Mouse (Mus musculus): Measurements from ENCODE around the gene Sipa1l1.

The Sipa1l1 gene

GRCm38 (mm10) chr12:82338550-82338949 is 169.4 kb downstream of the Sipa1l1 start:
- no peak for DNase-seq (ENCODE audit: low spot score)

- DNase-seq (ENCODE audit: low spot score): no peak
Observed at GRCm38 (mm10) chr12:82339221-82339861, 170.2 kb downstream of the Sipa1l1 start.

- DNase-seq (ENCODE audit: low spot score): no peak
Observed at GRCm38 (mm10) chr12:82340196-82340918, 171.2 kb downstream of the Sipa1l1 start.

GRCm38 (mm10) chr12:82341181-82341580 is 172.1 kb downstream of the Sipa1l1 start:
- no peak for DNase-seq (ENCODE audit: low spot score)

- no peak for DNase-seq (ENCODE audit: low spot score)
Observed at GRCm38 (mm10) chr12:82341696-82342095, 172.6 kb downstream of the Sipa1l1 start.

GRCm38 (mm10) chr12:82350082-82350481 is 181.0 kb downstream of the Sipa1l1 start:
- DNase-seq (ENCODE audit: low spot score): no peak

GRCm38 (mm10) chr12:82350891-82351290 is 181.8 kb downstream of the Sipa1l1 start:
- DNase-seq (ENCODE audit: low spot score): no peak

- no peak for DNase-seq (ENCODE audit: low spot score)
Observed at GRCm38 (mm10) chr12:82353660-82354059, 184.5 kb downstream of the Sipa1l1 start.

- no peak for DNase-seq (ENCODE audit: low spot score)
Observed at GRCm38 (mm10) chr12:82355419-82356149, 186.5 kb downstream of the Sipa1l1 start.

- DNase-seq (ENCODE audit: low spot score): no peak
Observed at GRCm38 (mm10) chr12:82356476-82356875, 187.4 kb downstream of the Sipa1l1 start.

GRCm38 (mm10) chr12:82357431-82357830 is 188.3 kb downstream of the Sipa1l1 start:
- no peak for DNase-seq (ENCODE audit: low spot score)

GRCm38 (mm10) chr12:82362796-82363195 is 193.7 kb downstream of the Sipa1l1 start:
- DNase-seq (ENCODE audit: low spot score): no peak

GRCm38 (mm10) chr12:82364186-82364585 is 195.1 kb downstream of the Sipa1l1 start:
- no peak for DNase-seq (ENCODE audit: low spot score)

GRCm38 (mm10) chr12:82365276-82365875 is 196.3 kb downstream of the Sipa1l1 start:
- no peak for DNase-seq (ENCODE audit: low spot score)

GRCm38 (mm10) chr12:82366754-82367153 is 197.6 kb downstream of the Sipa1l1 start:
- no peak for DNase-seq (ENCODE audit: low spot score)

- no peak for DNase-seq (ENCODE audit: low spot score)
Observed at GRCm38 (mm10) chr12:82367345-82367744, 198.2 kb downstream of the Sipa1l1 start.

- DNase-seq (ENCODE audit: low spot score): no peak
Observed at GRCm38 (mm10) chr12:82367986-82368385, 198.9 kb downstream of the Sipa1l1 start.

GRCm38 (mm10) chr12:82369402-82370160 is 200.5 kb downstream of the Sipa1l1 start:
- no peak for DNase-seq (ENCODE audit: low spot score)

- DNase-seq (ENCODE audit: low spot score): no peak
Observed at GRCm38 (mm10) chr12:82371266-82371665, 202.1 kb downstream of the Sipa1l1 start.

- DNase-seq (ENCODE audit: low spot score): no peak
Observed at GRCm38 (mm10) chr12:82374020-82374419, 204.9 kb downstream of the Sipa1l1 start.

GRCm38 (mm10) chr12:82382932-82383331 is 213.8 kb downstream of the Sipa1l1 start:
- no peak for DNase-seq (ENCODE audit: low spot score)

GRCm38 (mm10) chr12:82384719-82385118 is 215.6 kb downstream of the Sipa1l1 start:
- no peak for DNase-seq (ENCODE audit: low spot score)

Measured in c-Kit-positive CD71-positive TER-119-positive erythroid progenitor cells, embryonic 14.5 days (primary cell).